Mouse (Mus musculus): ENCODE data around the gene Npy4r.

GRCm38 (mm10) chr14:34106389-34107062, 45.8 kb downstream of the Npy4r start:
- TF ChIP-seq MAX (IDR thresholded peaks at IDR 0.05; ENCODE audit: low read depth) (no peak), USF1 (IDR thresholded peaks at IDR 0.05; ENCODE audit: low read depth) (no peak), POLR2A (IDR thresholded peaks at IDR 0.05; ENCODE audit: insufficient read length, low read depth) (no peak), MYOD1 (IDR thresholded peaks at IDR 0.05; ENCODE audit: control insufficient read depth in 1 of 3, insufficient read length in 2 of 3, low read depth in 2 of 3) (no peak), CEBPB (IDR thresholded peaks at IDR 0.05; ENCODE audit: insufficient read depth, poor library complexity, severe bottlenecking) (no peak), TCF3 (IDR thresholded peaks at IDR 0.05; ENCODE audit: insufficient read length, low read depth) (no peak), POLR2AphosphoS2 (IDR thresholded peaks at IDR 0.05; ENCODE audit: insufficient read length, low read depth) (no peak), MYOG (IDR thresholded peaks at IDR 0.05; ENCODE audit: control insufficient read depth in 1 of 3, insufficient read depth in 1 of 3, insufficient read length in 2 of 3, low read depth in 2 of 3) (no peak), REST (IDR thresholded peaks at IDR 0.05; ENCODE audit: insufficient read depth, insufficient read length) (no peak)

Measured in myocyte (in vitro differentiated cells).